13 mouse cellular contexts compared by ENCODE assay signal in the genomic region with DNA sequence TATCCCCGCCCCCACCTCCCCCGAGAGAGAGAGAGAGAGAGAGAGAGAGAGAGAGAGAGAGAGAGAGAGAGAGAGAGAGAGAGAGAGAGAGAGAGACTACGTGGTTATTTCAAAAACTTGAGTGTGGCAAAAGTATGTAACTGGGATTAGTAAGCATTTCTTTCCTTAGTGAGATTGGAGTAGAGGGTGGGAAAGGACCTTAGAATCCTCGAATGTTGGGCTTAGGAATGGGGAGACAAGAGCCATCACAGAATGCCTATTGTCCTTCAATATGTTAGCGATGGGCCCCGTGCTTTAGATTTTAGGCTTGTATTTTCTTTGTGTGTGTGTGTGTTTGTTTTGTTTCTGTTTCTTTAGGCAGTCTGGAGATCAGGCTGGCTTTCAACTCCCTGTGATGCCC. TPM values are rescaled to one million over a fixed set of nuclear protein-coding genes. Genes with fewer than 3 reads are reported as not detected.
DNase-seq lines count a peak whose midpoint lies in the region; ATAC-seq and TF ChIP-seq lines count a peak whose summit lies in the region.
"Had no signal": no experiment of that assay in that cellular context is flagged by ENCODE, and none has a peak within 500 bp of the region (broad histone marks: within the 10 kb centered on the region; RNA-seq: fewer than 3 reads in every experiment).

No protein-coding gene starts in this region.

- DNase-seq in heart, postnatal 0 days (ENCODE audit: low spot score), result no peak
- DNase-seq in heart, postnatal 25 days (ENCODE audit: low spot score), result no peak
- DNase-seq in neural tube, embryonic 10.5 days (ENCODE audit: extremely low spot score, low spot score), result no peak
- no peak for DNase-seq in adrenal gland, postnatal 10 days
- no peak for DNase-seq in frontal cortex, adult 2 months (ENCODE audit: extremely low spot score in 1 of 2, low spot score in 1 of 2)
- DNase-seq: layer of hippocampus, adult 9-11 months had no signal

- TF ChIP-seq CTCF in heart, postnatal 0 days (IDR thresholded peaks at IDR 0.05; ENCODE audit: low read depth), result no peak

- peak overlapping the region; percentile 17; the same call in 1 of the 2 replicates for H3K9ac ChIP-seq in heart, postnatal 0 days (replicated peaks; ENCODE audit: low read depth, low read length)
- no peak overlapping the region for H3K9ac ChIP-seq in neural tube, embryonic 12.5 days
- H3K9ac ChIP-seq in forebrain, embryonic 15.5 days (replicated peaks), result no peak overlapping the region
- H3K9ac ChIP-seq in stomach, embryonic 16.5 days (ENCODE audit: low read length), result no peak overlapping the region

- intact Hi-C loops in heart, postnatal 25 days (cut with DNase I), result no loop called here

- TF ChIP-seq EP300 in heart, postnatal 0 days (IDR thresholded peaks at IDR 0.05; ENCODE audit: low read depth), result no peak

- peak overlapping the region; percentile 65 for H3K4me2 ChIP-seq in heart, postnatal 0 days (ENCODE audit: low read depth, low read length)
- H3K4me2 ChIP-seq in neural tube, embryonic 12.5 days (replicated peaks), result peak overlapping the region; percentile 50
- peak overlapping the region; percentile 49; the same call in 1 of the 2 replicates for H3K4me2 ChIP-seq in forebrain, embryonic 15.5 days (replicated peaks)
- peak overlapping the region; percentile 56 for H3K4me2 ChIP-seq in stomach, embryonic 16.5 days (ENCODE audit: low read depth, low read length)

- no peaks in the 10 kb centered on the region for H3K36me3 ChIP-seq in heart, postnatal 0 days (replicated peaks; ENCODE audit: control insufficient read depth, insufficient read depth, low read length)
- no peaks in the 10 kb centered on the region for H3K36me3 ChIP-seq in neural tube, embryonic 12.5 days
- no peaks in the 10 kb centered on the region for H3K36me3 ChIP-seq in forebrain, embryonic 15.5 days
- H3K36me3 ChIP-seq in stomach, embryonic 16.5 days (ENCODE audit: control insufficient read depth, insufficient read depth, low read length), result no peaks in the 10 kb centered on the region

- peak overlapping the region; percentile 92 for H3K27ac ChIP-seq in heart, postnatal 0 days (ENCODE audit: low read depth)
- no peak overlapping the region for H3K27ac ChIP-seq in neural tube, embryonic 12.5 days
- H3K27ac ChIP-seq in forebrain, embryonic 15.5 days (replicated peaks), result 0 out of 2 replicates have a peak overlapping the region, but pooled peaks have one; percentile 40
- no peak overlapping the region for H3K27ac ChIP-seq in stomach, embryonic 16.5 days (ENCODE audit: low read length)

- H3K9me3 ChIP-seq in heart, postnatal 0 days (replicated peaks; ENCODE audit: control insufficient read depth, low read length), result no peaks in the 10 kb centered on the region
- H3K9me3 ChIP-seq in neural tube, embryonic 12.5 days, result no peaks in the 10 kb centered on the region
- H3K9me3 ChIP-seq in forebrain, embryonic 15.5 days, result no peaks in the 10 kb centered on the region
- H3K9me3 ChIP-seq in stomach, embryonic 16.5 days (replicated peaks; ENCODE audit: control insufficient read depth, low read length), result no peaks in the 10 kb centered on the region

- H3K27me3 ChIP-seq in heart, postnatal 0 days (ENCODE audit: control insufficient read depth, insufficient read depth, low read length), result 0 out of 2 replicates have a peak, but pooled peaks cover 9% of the 10 kb centered on the region
- H3K27me3 ChIP-seq in neural tube, embryonic 12.5 days (replicated peaks), result 0 out of 2 replicates have a peak, but pooled peaks cover 4% of the 10 kb centered on the region
- 0 out of 2 replicates have a peak, but pooled peaks cover 4% of the 10 kb centered on the region for H3K27me3 ChIP-seq in forebrain, embryonic 15.5 days
- H3K27me3 ChIP-seq in stomach, embryonic 16.5 days (ENCODE audit: control insufficient read depth, insufficient read depth, low read length), result no peaks in the 10 kb centered on the region
- H3K27me3 ChIP-seq: CH12.LX had no signal

- 0 out of 2 replicates have a peak, but pooled peaks cover 4% of the 10 kb centered on the region for H3K4me1 ChIP-seq in heart, postnatal 0 days (ENCODE audit: control insufficient read depth, insufficient read depth)
- H3K4me1 ChIP-seq in neural tube, embryonic 12.5 days, result no peaks in the 10 kb centered on the region
- peaks cover 8% of the 10 kb centered on the region for H3K4me1 ChIP-seq in forebrain, embryonic 15.5 days
- H3K4me1 ChIP-seq in stomach, embryonic 16.5 days (ENCODE audit: control insufficient read depth, insufficient read depth, low read length), result peaks cover 3% of the 10 kb centered on the region; the same call in 1 of the 2 replicates

- ATAC-seq in heart, postnatal 0 days (ENCODE audit: insufficient read depth, low read depth), result no peak
- ATAC-seq in neural tube, embryonic 12.5 days (ENCODE audit: low FRiP score, low read depth), result no peak
- ATAC-seq in forebrain, embryonic 15.5 days (replicated peaks), result no peak
- ATAC-seq in stomach, embryonic 16.5 days (ENCODE audit: insufficient read depth, low FRiP score), result no peak
- ATAC-seq: inflammation-experienced regulatory T-cells, adult 6 months had no signal

- H3K4me3 ChIP-seq in heart, postnatal 0 days (ENCODE audit: low read depth, low read length), result peak overlapping the region; percentile 35
- H3K4me3 ChIP-seq in neural tube, embryonic 12.5 days, result no peak overlapping the region
- no peak overlapping the region for H3K4me3 ChIP-seq in forebrain, embryonic 15.5 days
- no peak overlapping the region for H3K4me3 ChIP-seq in stomach, embryonic 16.5 days (replicated peaks; ENCODE audit: low read length)
- H3K4me3 ChIP-seq: megakaryocyte, embryonic 14.5 days had no signal

- 15% methylated on average over 6 of the region's 6 CpGs for WGBS in heart, postnatal 0 days
- 17% methylated on average over 6 of the region's 6 CpGs for WGBS in neural tube, embryonic 12.5 days
- 14% methylated on average over 6 of the region's 6 CpGs for WGBS in forebrain, embryonic 15.5 days
- 26% methylated on average over 6 of the region's 6 CpGs for WGBS in stomach, embryonic 16.5 days

RNA-seq across cellular contexts. Expression of gene Nanog, which starts 4.0 kb away (rescaled TPM):
- total RNA-seq in heart, postnatal 0 days (2014; rRNA removed; ENCODE audit: low replicate concordance), result 0.73 and 1.3 TPM in 2 replicates
- polyA plus RNA-seq in heart, postnatal 0 days (2015; fragmentation: Nextera tagmentation; extraction: Ambion mirVana), result 0.47 and 0.61 TPM in 2 replicates
- not detected for total RNA-seq in heart, postnatal 25 days (2021)
- 0.09 and 0.17 TPM in 2 replicates for polyA plus RNA-seq in neural tube, embryonic 12.5 days (2016; fragmentation: Nextera tagmentation; extraction: Ambion mirVana)
- 0.09 and 0.29 TPM in 2 replicates for polyA plus RNA-seq in forebrain, embryonic 15.5 days (2015; fragmentation: Nextera tagmentation; extraction: Ambion mirVana)
- 0.14 and 0.22 TPM in 2 replicates for polyA plus RNA-seq in stomach, embryonic 16.5 days (2015; fragmentation: Nextera tagmentation; extraction: Ambion mirVana)
- total RNA-seq in adrenal gland, postnatal 10 days (2021), result not detected
- polyA plus RNA-seq in frontal cortex, adult 2 months (2012; rRNA removed), result 0.06 TPM in 1 of 2 replicates, not detected in the other
- total RNA-seq: CH12.LX; liver, adult 2 months had no signal
- polyA plus RNA-seq: liver, adult 2 months had no signal

Comparison
In these comparisons a context has a peak if more than half of its experiments do, and no peak if none do; other contexts are left out.
1. H3K27ac ChIP-seq: peak in heart, postnatal 0 days (single experiment) and forebrain, embryonic 15.5 days (single experiment); none in neural tube, embryonic 12.5 days (single experiment) and stomach, embryonic 16.5 days (single experiment).
2. Peak in every context shown above with its lines, with median percentiles within 50 percentile points of each other: H3K4me2 ChIP-seq.